Mouse (Mus musculus) hindbrain, postnatal 0 days (tissue): ENCODE data around the gene Ppp1r9b. TPM values are rescaled to one million over a fixed set of nuclear protein-coding genes. Genes with fewer than 3 reads are reported as not detected.

Experiments
- ATAC-seq: fragments of 200-750 bp; cut with Nextera tagmentation; 2 replicates; pipeline ENCODE4 v1.8.0; 2017; ENCODE audit warnings: mild to moderate bottlenecking, moderate TSS enrichment, moderate library complexity
- DNase-seq: peaks from one replicate; pipeline ENCODE4 v3.0.0-alpha.2; 2015; ENCODE audit warnings: low spot score
- H3K27ac ChIP-seq: fragments of 300-500 bp; sonication (generic); 2 replicates; pipeline ENCODE4 v1.5.1; 2014; ENCODE audit warnings: mild to moderate bottlenecking
- H3K27me3 ChIP-seq: fragments of 300-500 bp; sonication (generic); 2 replicates; pipeline ENCODE4 v1.6.1; 2014; ENCODE audit warnings: low read length, mixed read lengths; ENCODE audit not compliant: insufficient read depth
- H3K36me3 ChIP-seq: fragments of 300-500 bp; sonication (generic); 2 replicates; pipeline ENCODE4 v1.6.1; 2014; ENCODE audit warnings: low read length, mixed read lengths; ENCODE audit not compliant: insufficient read depth
- H3K4me1 ChIP-seq: fragments of 300-500 bp; sonication (generic); 2 replicates; pipeline ENCODE4 v1.6.1; 2014; ENCODE audit warnings: antibody characterized with exemption, low read length, mixed read lengths; ENCODE audit not compliant: insufficient read depth
- H3K4me2 ChIP-seq: fragments of 300-500 bp; sonication (generic); 2 replicates; pipeline ENCODE4 v1.6.1; 2014; ENCODE audit warnings: low read depth, mild to moderate bottlenecking, low read length, moderate library complexity, mixed read lengths
- H3K4me3 ChIP-seq: fragments of 300-500 bp; sonication (generic); 2 replicates; pipeline ENCODE4 v1.5.1; 2014; ENCODE audit warnings: low read length
- H3K9ac ChIP-seq: fragments of 300-500 bp; sonication (generic); replicated peaks from 2 replicates; pipeline ENCODE4 v1.6.1; 2014; ENCODE audit warnings: mild to moderate bottlenecking, low read length, moderate library complexity, mixed read lengths
- H3K9me3 ChIP-seq: fragments of 300-500 bp; sonication (generic); 2 replicates; pipeline ENCODE4 v1.6.1; 2016; ENCODE audit warnings: low read length, mixed read lengths
- CTCF ChIP-seq: IDR thresholded peaks from 2 replicates; pipeline ENCODE4 v1.5.1; 2016; ENCODE audit warnings: antibody characterized with exemption, control low read depth, low read depth
- WGBS: fragments of 180-500 bp; shearing (Covaris S2); extraction: QIAGEN DNeasy Blood & Tissue Kit; methylation state at CpG from one replicate; pipeline ENCODE4 v1.1.7; 2014; 5-methylcytosine and 5-hydroxymethylcytosine counted together
- polyA plus RNA-seq: library from polyadenylated mRNA; unstranded; fragments of >200 nt; fragmentation: Nextera tagmentation; extraction: Ambion mirVana; gene quantifications from 2 replicates; pipeline ENCODE4 v1.2.1, GENCODE M21; 2015
- total RNA-seq: library from RNA; depleted of rRNA; stranded (reverse); fragments of >200 nt; gene quantifications from 2 replicates; pipeline ENCODE4 v1.2.3, GENCODE M21; 2014

Gene Ppp1r9b
- total and polyA plus RNA-seq, 2 experiments from 2014 or later = 19.4 to 170 TPM

GRCm38 (mm10) chr11:95037306-95037705, 46.5 kb downstream of the Ppp1r9b start:
- peak; percentile 58 for DNase-seq
- H3K4me3 ChIP-seq = no peak overlapping the region
- H3K27ac ChIP-seq = peak overlapping the region; percentile 62
- H3K27me3 ChIP-seq = no peaks in the 10 kb centered on the region
- no peak for TF ChIP-seq CTCF
- H3K36me3 ChIP-seq = no peaks in the 10 kb centered on the region
- no peak overlapping the region for H3K4me2 ChIP-seq
- H3K9ac ChIP-seq = no peak overlapping the region
- H3K9me3 ChIP-seq = no peaks in the 10 kb centered on the region
- H3K4me1 ChIP-seq = peaks cover 11% of the 10 kb centered on the region; the same call in 1 of the 2 replicates
- 35% methylated on average over 6 of the region's 6 CpGs for WGBS
- no peak for ATAC-seq

GRCm38 (mm10) chr11:95038156-95038817, 47.5 kb downstream of the Ppp1r9b start:
- H3K27me3 ChIP-seq = no peaks in the 10 kb centered on the region
- H3K9me3 ChIP-seq = no peaks in the 10 kb centered on the region
- 66% methylated on average over 14 of the region's 14 CpGs for WGBS
- no peak overlapping the region for H3K27ac ChIP-seq
- no peak for DNase-seq
- peaks cover 11% of the 10 kb centered on the region; the same call in 1 of the 2 replicates for H3K4me1 ChIP-seq
- H3K9ac ChIP-seq = no peak overlapping the region
- no peak for TF ChIP-seq CTCF
- H3K4me2 ChIP-seq = no peak overlapping the region
- no peak for ATAC-seq
- no peak overlapping the region for H3K4me3 ChIP-seq
- H3K36me3 ChIP-seq = no peaks in the 10 kb centered on the region

- H3K9ac ChIP-seq = no peak overlapping the region
- H3K27me3 ChIP-seq = no peaks in the 10 kb centered on the region
- H3K9me3 ChIP-seq = no peaks in the 10 kb centered on the region
- H3K4me2 ChIP-seq = 0 out of 2 replicates have a peak overlapping the region, but pooled peaks have one; percentile 86
- ATAC-seq (no peak), DNase-seq (no peak)
- no peaks in the 10 kb centered on the region for H3K36me3 ChIP-seq
- peak overlapping the region; percentile 82; the same call in 1 of the 2 replicates for H3K27ac ChIP-seq
- H3K4me1 ChIP-seq = peaks cover 11% of the 10 kb centered on the region; the same call in 1 of the 2 replicates
- no peak overlapping the region for H3K4me3 ChIP-seq
- TF ChIP-seq CTCF = no peak
- WGBS = 72% methylated on average over 13 of the region's 13 CpGs
Measured at GRCm38 (mm10) chr11:95038818-95039655, 48.2 kb downstream of the Ppp1r9b start.

GRCm38 (mm10) chr11:95039766-95040165, 48.9 kb downstream of the Ppp1r9b start:
- peak overlapping the region; percentile 74; the same call in 1 of the 2 replicates for H3K4me3 ChIP-seq

GRCm38 (mm10) chr11:95040491-95041138, 49.8 kb downstream of the Ppp1r9b start:
- ATAC-seq (peak; percentile 15), DNase-seq (peak; percentile 57)
- no peak for TF ChIP-seq CTCF
- no peaks in the 10 kb centered on the region for H3K36me3 ChIP-seq
- no peaks in the 10 kb centered on the region for H3K9me3 ChIP-seq
- peak overlapping the region; percentile 86 for H3K4me2 ChIP-seq
- H3K4me3 ChIP-seq = peak overlapping the region; percentile 74
- WGBS = 3% methylated on average over 20 of the region's 20 CpGs
- H3K4me1 ChIP-seq = peaks cover 11% of the 10 kb centered on the region; the same call in 1 of the 2 replicates
- peak overlapping the region; percentile 62 for H3K9ac ChIP-seq
- H3K27me3 ChIP-seq = no peaks in the 10 kb centered on the region
- peak overlapping the region; percentile 82 for H3K27ac ChIP-seq

More at GRCm38 (mm10) chr11:95039766-95040165, 48.9 kb downstream of the Ppp1r9b start:
- no peak for DNase-seq
- peak overlapping the region; percentile 86 for H3K4me2 ChIP-seq
- peak overlapping the region; percentile 82; the same call in 1 of the 2 replicates for H3K27ac ChIP-seq
- no peaks in the 10 kb centered on the region for H3K36me3 ChIP-seq
- no peak for TF ChIP-seq CTCF
- H3K27me3 ChIP-seq = no peaks in the 10 kb centered on the region
- 70% methylated on average over 4 of the region's 4 CpGs for WGBS
- H3K9ac ChIP-seq = peak overlapping the region; percentile 62; the same call in 1 of the 2 replicates
- ATAC-seq = no peak
- no peaks in the 10 kb centered on the region for H3K9me3 ChIP-seq
- H3K4me1 ChIP-seq = peaks cover 11% of the 10 kb centered on the region; the same call in 1 of the 2 replicates

DNA sequence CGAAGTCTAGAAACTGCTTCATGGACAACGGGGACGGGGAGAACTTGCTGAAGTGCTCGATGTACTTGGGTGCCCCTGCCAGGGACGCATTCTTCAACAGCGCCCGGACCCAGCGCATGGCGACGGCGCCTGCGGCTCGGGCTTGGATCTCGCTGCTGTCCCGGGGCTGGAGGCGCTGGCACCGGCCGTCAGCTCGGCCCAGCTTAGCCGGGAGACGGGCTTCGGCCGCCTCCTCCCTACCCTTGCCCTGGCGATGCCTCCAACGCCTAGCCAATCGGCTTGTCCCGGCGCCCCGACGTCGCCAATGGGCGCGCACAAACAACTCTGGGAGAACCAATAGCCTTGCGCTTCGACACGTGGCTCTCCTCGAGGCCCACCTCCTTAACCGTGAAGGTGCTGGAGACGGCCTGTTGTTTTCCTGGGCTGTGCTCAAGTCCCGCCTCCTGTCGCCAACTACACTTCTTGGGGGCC, 50.3 kb downstream of the Ppp1r9b start, which contains the start of gene Pdk2:
TSS of gene Pdk2 (minus strand) at position 216 of the 471 bp plus-strand sequence.
- no peak for TF ChIP-seq CTCF
- H3K4me1 ChIP-seq = peaks cover 11% of the 10 kb centered on the region; the same call in 1 of the 2 replicates

More for the DNA sequence above, 50.3 kb downstream of the Ppp1r9b start, which contains the start of gene Pdk2:
- Histone ChIP-seq H3K27ac (peak within 1 kb of the TSS; percentile 82), H3K4me2 (peak within 1 kb of the TSS; percentile 86), H3K9ac (peak within 1 kb of the TSS; percentile 62), H3K27me3 (no peaks in the 10 kb centered on the region), H3K4me3 (peak within 1 kb of the TSS; percentile 74), H3K36me3 (0 out of 2 replicates have a peak, but pooled peaks cover 4% of the 10 kb centered on the region), H3K9me3 (no peaks in the 10 kb centered on the region)
- peak; percentile 97 for ATAC-seq
- peak; percentile 98 for DNase-seq
- under 1% methylated on average over 41 of the region's 41 CpGs for WGBS
